Mouse (Mus musculus): ENCODE measurements around the gene Gm17324. TPM values are rescaled to one million over a fixed set of nuclear protein-coding genes. Genes with fewer than 3 reads are reported as not detected.

The Gm17324 gene
- polyA plus RNA-seq, 1 experiment from 2014 or later = 0.76 TPM

GRCm38 (mm10) chr9:78401596-78401995 is 47.0 kb downstream of the Gm17324 start:
- no peak overlapping the region for H3K27ac ChIP-seq (replicated peaks)
- H3K9me3 ChIP-seq = no peaks in the 10 kb centered on the region
- no peak overlapping the region for H3K9ac ChIP-seq (replicated peaks)
- H3K4me1 ChIP-seq = no peaks in the 10 kb centered on the region
- no peak for ATAC-seq (replicated peaks)
- 95% methylated on average over 7 of the region's 7 CpGs for WGBS
- H3K36me3 ChIP-seq = no peaks in the 10 kb centered on the region
- peaks cover 21% of the 10 kb centered on the region for H3K27me3 ChIP-seq
- H3K4me2 ChIP-seq (replicated peaks) = no peak overlapping the region
- no peak overlapping the region for H3K4me3 ChIP-seq

GRCm38 (mm10) chr9:78400570-78400969 is 48.0 kb downstream of the Gm17324 start:
- no peaks in the 10 kb centered on the region for H3K36me3 ChIP-seq

More at GRCm38 (mm10) chr9:78400570-78400969, 48.0 kb downstream of the Gm17324 start:
- Histone ChIP-seq H3K27me3 (peaks cover 32% of the 10 kb centered on the region), H3K27ac (replicated peaks) (no peak overlapping the region), H3K9me3 (no peaks in the 10 kb centered on the region), H3K4me2 (replicated peaks) (no peak overlapping the region), H3K4me3 (no peak overlapping the region), H3K9ac (replicated peaks) (no peak overlapping the region), H3K4me1 (peaks cover 7% of the 10 kb centered on the region)
- 90% methylated on average over 5 of the region's 5 CpGs for WGBS
- ATAC-seq (replicated peaks) = no peak

Small RNAs within 50 kb of the gene (microRNA-seq; reads per million reads assigned to microRNA genes)
- not detected for gene Gm26377

Other genes with a start within 250 kb of the Gm17324 start
- gene Gsta1, start 218.1 kb downstream of the Gm17324 start, polyA plus RNA-seq (2015; fragmentation: Nextera tagmentation; extraction: Ambion mirVana) = not detected in 2 replicates
- gene Gm3776, start 191.7 kb downstream of the Gm17324 start, polyA plus RNA-seq (2015; fragmentation: Nextera tagmentation; extraction: Ambion mirVana) = not detected in 2 replicates
- not detected in 2 replicates for gene Gm10639, start 158.9 kb downstream of the Gm17324 start, polyA plus RNA-seq (2015; fragmentation: Nextera tagmentation; extraction: Ambion mirVana)
- gene Omt2a, start 134.0 kb downstream of the Gm17324 start, polyA plus RNA-seq (2015; fragmentation: Nextera tagmentation; extraction: Ambion mirVana) = not detected in 2 replicates
- not detected in 2 replicates for gene Omt2b, start 121.2 kb downstream of the Gm17324 start, polyA plus RNA-seq (2015; fragmentation: Nextera tagmentation; extraction: Ambion mirVana)
- not detected in 2 replicates for gene Gsta2, start 93.0 kb downstream of the Gm17324 start, polyA plus RNA-seq (2015; fragmentation: Nextera tagmentation; extraction: Ambion mirVana)
- 1.6 and 2.5 TPM in 2 replicates for gene Dppa5a, start 80.6 kb downstream of the Gm17324 start, polyA plus RNA-seq (2015; fragmentation: Nextera tagmentation; extraction: Ambion mirVana)
- 4.1 and 5.1 TPM in 2 replicates for gene Ooep, start 70.1 kb downstream of the Gm17324 start, polyA plus RNA-seq (2015; fragmentation: Nextera tagmentation; extraction: Ambion mirVana)
- gene Ddx43, start 53.0 kb downstream of the Gm17324 start, polyA plus RNA-seq (2015; fragmentation: Nextera tagmentation; extraction: Ambion mirVana) = 0.08 and 0.10 TPM in 2 replicates
- gene Cgas, start 5.5 kb downstream of the Gm17324 start, polyA plus RNA-seq (2015; fragmentation: Nextera tagmentation; extraction: Ambion mirVana) = 0.50 TPM in 2 replicates
- gene Mto1, start 578 bp downstream of the Gm17324 start, polyA plus RNA-seq (2015; fragmentation: Nextera tagmentation; extraction: Ambion mirVana) = 26.6 and 31.2 TPM in 2 replicates
- gene Eef1a1, start 40.4 kb upstream of the Gm17324 start, polyA plus RNA-seq (2015; fragmentation: Nextera tagmentation; extraction: Ambion mirVana) = 3,810 and 3,862 TPM in 2 replicates
- gene Slc17a5, start 139.3 kb upstream of the Gm17324 start, polyA plus RNA-seq (2015; fragmentation: Nextera tagmentation; extraction: Ambion mirVana) = 15.9 and 18.0 TPM in 2 replicates
- gene Cd109, start 166.8 kb upstream of the Gm17324 start, polyA plus RNA-seq (2015; fragmentation: Nextera tagmentation; extraction: Ambion mirVana) = 1.1 and 1.5 TPM in 2 replicates

Measured in forebrain, embryonic 15.5 days (tissue).